Mouse (Mus musculus): ENCODE results near the gene Higd1a. TPM values are rescaled to one million over a fixed set of nuclear protein-coding genes. Genes with fewer than 3 reads are reported as not detected.

Gene Higd1a
- polyA plus RNA-seq, 1 experiment from 2014 or later, result 166 TPM

DNA sequence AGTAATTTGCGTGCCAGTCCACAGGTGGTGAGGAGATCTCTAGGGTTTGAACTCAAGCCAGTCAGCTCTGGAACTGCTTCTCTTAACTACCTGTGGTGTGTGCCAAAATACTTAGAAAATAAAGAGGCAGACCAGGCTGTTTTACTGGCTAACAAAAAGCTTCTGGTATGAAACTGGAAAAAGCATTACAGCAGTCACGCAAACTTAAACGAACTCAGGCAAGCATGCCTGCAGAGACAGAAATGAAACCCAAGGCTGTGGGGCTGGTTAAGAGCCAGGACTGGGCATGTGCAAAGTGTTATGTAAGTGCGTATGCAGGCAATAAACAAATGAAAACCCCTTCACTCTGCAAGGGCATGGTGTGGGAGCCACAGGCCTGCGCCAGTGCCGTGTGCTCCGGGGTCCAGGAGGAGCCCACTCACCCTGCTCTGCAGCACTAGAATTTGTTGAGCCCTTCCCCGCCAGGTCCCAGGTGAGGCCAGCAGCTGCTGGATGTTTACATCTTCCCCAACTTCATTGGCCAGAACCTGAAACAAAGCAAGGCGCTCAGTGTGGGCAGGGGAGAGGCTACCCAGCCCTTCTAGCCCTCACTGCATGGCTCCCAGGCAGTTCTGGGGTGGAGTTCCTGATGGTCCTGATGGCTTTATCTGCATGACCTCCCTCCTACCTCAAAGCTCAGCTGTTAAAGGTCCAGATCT is 38.9 kb downstream of the Higd1a start:
- H3K4me3 ChIP-seq (ENCODE audit: low read length), result no peak overlapping the region
- H3K27me3 ChIP-seq (ENCODE audit: control insufficient read depth, insufficient read depth, low read depth, low read length), result no peaks in the 10 kb centered on the region
- H3K9ac ChIP-seq (ENCODE audit: low read length), result no peak overlapping the region
- no peak overlapping the region for H3K4me2 ChIP-seq (ENCODE audit: low read depth, low read length)
- no peaks in the 10 kb centered on the region for H3K9me3 ChIP-seq (ENCODE audit: control insufficient read depth, low read length)
- no peaks in the 10 kb centered on the region for H3K36me3 ChIP-seq (ENCODE audit: control insufficient read depth, insufficient read depth, low read length)
- no peak overlapping the region for H3K27ac ChIP-seq (ENCODE audit: low read length)
- 48% methylated on average over 9 of the region's 9 CpGs for WGBS
- H3K4me1 ChIP-seq (replicated peaks; ENCODE audit: control insufficient read depth, insufficient read depth, low read length), result peaks cover 5% of the 10 kb centered on the region
- ATAC-seq (ENCODE audit: low read depth), result 0 out of 2 replicates have a peak, but pooled peaks have one; percentile 15

GRCm38 (mm10) chr9:121815183-121815582 is 43.0 kb downstream of the Higd1a start:
- WGBS, result 54% methylated on average over 6 of the region's 6 CpGs
- no peaks in the 10 kb centered on the region for H3K36me3 ChIP-seq (ENCODE audit: control insufficient read depth, insufficient read depth, low read length)
- no peak overlapping the region for H3K4me3 ChIP-seq (ENCODE audit: low read length)
- ATAC-seq (ENCODE audit: low read depth), result no peak
- H3K4me1 ChIP-seq (replicated peaks; ENCODE audit: control insufficient read depth, insufficient read depth, low read length), result peaks cover 5% of the 10 kb centered on the region
- no peaks in the 10 kb centered on the region for H3K27me3 ChIP-seq (ENCODE audit: control insufficient read depth, insufficient read depth, low read depth, low read length)
- no peak overlapping the region for H3K27ac ChIP-seq (ENCODE audit: low read length)
- H3K9me3 ChIP-seq (ENCODE audit: control insufficient read depth, low read length), result no peaks in the 10 kb centered on the region
- H3K4me2 ChIP-seq (ENCODE audit: low read depth, low read length), result no peak overlapping the region
- no peak overlapping the region for H3K9ac ChIP-seq (ENCODE audit: low read length)

- no peaks in the 10 kb centered on the region for H3K36me3 ChIP-seq (ENCODE audit: control insufficient read depth, insufficient read depth, low read length)
- no peak overlapping the region for H3K4me2 ChIP-seq (ENCODE audit: low read depth, low read length)
- H3K9ac ChIP-seq (ENCODE audit: low read length), result no peak overlapping the region
- no peak overlapping the region for H3K27ac ChIP-seq (ENCODE audit: low read length)
- no peak overlapping the region for H3K4me3 ChIP-seq (ENCODE audit: low read length)
- no peaks in the 10 kb centered on the region for H3K27me3 ChIP-seq (ENCODE audit: control insufficient read depth, insufficient read depth, low read depth, low read length)
- 39% methylated on average over 15 of the region's 15 CpGs for WGBS
- peaks cover 6% of the 10 kb centered on the region for H3K4me1 ChIP-seq (replicated peaks; ENCODE audit: control insufficient read depth, insufficient read depth, low read length)
- no peaks in the 10 kb centered on the region for H3K9me3 ChIP-seq (ENCODE audit: control insufficient read depth, low read length)
- peak; percentile 19; the same call in 1 of the 2 replicates for ATAC-seq (ENCODE audit: low read depth)
These were observed 47.9 kb downstream of the Higd1a start for GRCm38 (mm10) chr9:121810081-121810821.

DNA sequence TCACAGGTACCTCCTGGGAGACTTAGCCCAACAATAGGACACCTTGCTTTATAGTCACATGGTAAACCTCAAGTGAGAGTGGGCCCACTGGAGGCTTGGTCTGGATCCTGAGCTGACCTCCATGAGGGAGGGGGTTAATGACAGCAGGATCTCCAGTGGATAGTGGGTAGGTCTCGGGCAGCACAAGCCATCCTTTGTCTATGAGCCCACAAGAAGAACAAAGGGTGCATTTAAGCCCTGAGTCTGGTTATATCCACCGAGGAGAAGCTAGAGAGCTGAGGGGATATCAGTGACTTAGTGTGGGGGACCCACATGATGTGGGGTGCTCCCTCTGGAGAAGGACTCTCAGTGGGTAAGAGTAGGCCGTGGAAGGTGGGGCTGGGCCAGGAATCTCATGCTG is 49.7 kb downstream of the Higd1a start:
- Histone ChIP-seq H3K27ac (ENCODE audit: low read length) (no peak overlapping the region), H3K27me3 (ENCODE audit: control insufficient read depth, insufficient read depth, low read depth, low read length) (no peaks in the 10 kb centered on the region), H3K4me3 (ENCODE audit: low read length) (no peak overlapping the region), H3K36me3 (ENCODE audit: control insufficient read depth, insufficient read depth, low read length) (no peaks in the 10 kb centered on the region), H3K4me2 (ENCODE audit: low read depth, low read length) (no peak overlapping the region), H3K9ac (ENCODE audit: low read length) (no peak overlapping the region), H3K4me1 (replicated peaks; ENCODE audit: control insufficient read depth, insufficient read depth, low read length) (peaks cover 6% of the 10 kb centered on the region), H3K9me3 (ENCODE audit: control insufficient read depth, low read length) (no peaks in the 10 kb centered on the region)
- ATAC-seq (ENCODE audit: low read depth), result no peak
- WGBS, result 56% methylated on average over 3 of the region's 3 CpGs

DNA sequence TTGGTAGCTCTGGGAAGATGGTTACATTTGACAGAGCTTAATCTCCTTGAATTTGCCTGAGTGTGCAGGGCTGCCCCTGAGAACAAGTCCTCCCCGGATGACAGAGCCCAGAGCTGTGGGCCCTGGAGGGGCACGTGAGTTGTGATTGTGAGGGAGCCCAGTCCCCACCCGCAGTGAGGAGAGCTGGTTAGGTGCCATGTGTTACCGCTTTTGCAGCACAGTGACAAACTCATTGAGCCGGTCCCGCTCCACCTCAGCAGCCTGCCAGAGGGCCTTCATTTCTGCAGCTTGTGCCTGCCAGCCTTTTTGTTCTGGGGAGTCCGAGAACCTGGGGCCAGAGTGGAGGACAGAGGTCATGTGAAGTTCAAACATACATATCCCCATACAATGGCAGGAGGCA is 50.2 kb downstream of the Higd1a start:
- no peak for ATAC-seq (ENCODE audit: low read depth)
- Histone ChIP-seq H3K9ac (ENCODE audit: low read length) (no peak overlapping the region), H3K27ac (ENCODE audit: low read length) (no peak overlapping the region), H3K4me2 (ENCODE audit: low read depth, low read length) (no peak overlapping the region), H3K4me1 (replicated peaks; ENCODE audit: control insufficient read depth, insufficient read depth, low read length) (peaks cover 6% of the 10 kb centered on the region), H3K9me3 (ENCODE audit: control insufficient read depth, low read length) (no peaks in the 10 kb centered on the region), H3K36me3 (ENCODE audit: control insufficient read depth, insufficient read depth, low read length) (no peaks in the 10 kb centered on the region), H3K27me3 (ENCODE audit: control insufficient read depth, insufficient read depth, low read depth, low read length) (no peaks in the 10 kb centered on the region), H3K4me3 (ENCODE audit: low read length) (no peak overlapping the region)
- 57% methylated on average over 7 of the region's 7 CpGs for WGBS

- ATAC-seq (ENCODE audit: low read depth), result no peak
These were observed 50.6 kb downstream of the Higd1a start for GRCm38 (mm10) chr9:121807546-121807945.

GRCm38 (mm10) chr9:121802747-121803146 is 55.4 kb downstream of the Higd1a start:
- 0 out of 2 replicates have a peak, but pooled peaks cover 2% of the 10 kb centered on the region for H3K4me1 ChIP-seq (replicated peaks; ENCODE audit: control insufficient read depth, insufficient read depth, low read length)
- WGBS, result 45% methylated on average over 7 of the region's 7 CpGs
- H3K4me2 ChIP-seq (ENCODE audit: low read depth, low read length), result no peak overlapping the region

More at GRCm38 (mm10) chr9:121807546-121807945, 50.6 kb downstream of the Higd1a start:
- no peak overlapping the region for H3K4me3 ChIP-seq (ENCODE audit: low read length)
- H3K36me3 ChIP-seq (ENCODE audit: control insufficient read depth, insufficient read depth, low read length), result no peaks in the 10 kb centered on the region
- WGBS, result 68% methylated on average over 1 of the region's 1 CpGs
- no peaks in the 10 kb centered on the region for H3K27me3 ChIP-seq (ENCODE audit: control insufficient read depth, insufficient read depth, low read depth, low read length)
- no peaks in the 10 kb centered on the region for H3K9me3 ChIP-seq (ENCODE audit: control insufficient read depth, low read length)
- H3K4me1 ChIP-seq (replicated peaks; ENCODE audit: control insufficient read depth, insufficient read depth, low read length), result peaks cover 6% of the 10 kb centered on the region
- no peak overlapping the region for H3K27ac ChIP-seq (ENCODE audit: low read length)
- no peak overlapping the region for H3K9ac ChIP-seq (ENCODE audit: low read length)
- no peak overlapping the region for H3K4me2 ChIP-seq (ENCODE audit: low read depth, low read length)

GRCm38 (mm10) chr9:121798887-121799520 is 59.2 kb downstream of the Higd1a start:
- 39% methylated on average over 6 of the region's 6 CpGs for WGBS
- H3K36me3 ChIP-seq (ENCODE audit: control insufficient read depth, insufficient read depth, low read length), result no peaks in the 10 kb centered on the region
- no peaks in the 10 kb centered on the region for H3K27me3 ChIP-seq (ENCODE audit: control insufficient read depth, insufficient read depth, low read depth, low read length)
- no peak overlapping the region for H3K4me2 ChIP-seq (ENCODE audit: low read depth, low read length)
- no peak overlapping the region for H3K27ac ChIP-seq (ENCODE audit: low read length)
- H3K9me3 ChIP-seq (ENCODE audit: control insufficient read depth, low read length), result no peaks in the 10 kb centered on the region
- ATAC-seq (ENCODE audit: low read depth), result no peak
- no peak overlapping the region for H3K9ac ChIP-seq (ENCODE audit: low read length)
- H3K4me1 ChIP-seq (replicated peaks; ENCODE audit: control insufficient read depth, insufficient read depth, low read length), result 0 out of 2 replicates have a peak, but pooled peaks cover 5% of the 10 kb centered on the region
- no peak overlapping the region for H3K4me3 ChIP-seq (ENCODE audit: low read length)

More at GRCm38 (mm10) chr9:121802747-121803146, 55.4 kb downstream of the Higd1a start:
- Histone ChIP-seq H3K4me3 (ENCODE audit: low read length) (no peak overlapping the region), H3K9ac (ENCODE audit: low read length) (no peak overlapping the region), H3K27me3 (ENCODE audit: control insufficient read depth, insufficient read depth, low read depth, low read length) (no peaks in the 10 kb centered on the region), H3K36me3 (ENCODE audit: control insufficient read depth, insufficient read depth, low read length) (no peaks in the 10 kb centered on the region), H3K9me3 (ENCODE audit: control insufficient read depth, low read length) (no peaks in the 10 kb centered on the region), H3K27ac (ENCODE audit: low read length) (no peak overlapping the region)
- ATAC-seq (ENCODE audit: low read depth), result no peak
